Mouse (Mus musculus) heart, postnatal 0 days (tissue): ENCODE results near the gene Usp2.

Experiments
- CTCF ChIP-seq: IDR thresholded peaks from 2 replicates; pipeline ENCODE4 v1.5.1; 2016; ENCODE audit warnings: antibody characterized with exemption, control low read depth, low read depth
- EP300 ChIP-seq: IDR thresholded peaks from 2 replicates; pipeline ENCODE4 v1.6.1; 2016; ENCODE audit warnings: antibody characterized with exemption, low read depth

DNA sequence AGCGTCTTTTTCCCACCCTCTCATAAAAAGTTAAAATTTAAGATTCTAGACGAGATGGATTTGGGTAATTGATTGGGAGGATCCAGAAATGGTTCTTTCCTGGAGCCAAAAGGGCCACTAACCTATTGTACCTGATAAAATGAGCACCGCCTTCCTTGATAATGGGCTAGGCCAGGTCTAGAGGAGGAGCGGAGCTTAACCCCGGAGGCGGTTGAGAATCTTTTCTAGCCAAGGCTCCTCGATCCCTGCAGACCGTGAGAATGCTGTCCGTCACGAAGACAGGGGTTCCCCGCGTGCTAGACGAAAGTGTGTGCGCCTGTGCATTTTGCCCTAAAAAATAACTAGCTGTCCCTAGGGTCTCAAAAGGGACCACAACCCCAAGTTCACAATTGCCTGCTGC, 17.4 kb downstream of the Usp2 start:
- TF ChIP-seq CTCF (no peak), EP300 (no peak)
